In the genomic region with DNA sequence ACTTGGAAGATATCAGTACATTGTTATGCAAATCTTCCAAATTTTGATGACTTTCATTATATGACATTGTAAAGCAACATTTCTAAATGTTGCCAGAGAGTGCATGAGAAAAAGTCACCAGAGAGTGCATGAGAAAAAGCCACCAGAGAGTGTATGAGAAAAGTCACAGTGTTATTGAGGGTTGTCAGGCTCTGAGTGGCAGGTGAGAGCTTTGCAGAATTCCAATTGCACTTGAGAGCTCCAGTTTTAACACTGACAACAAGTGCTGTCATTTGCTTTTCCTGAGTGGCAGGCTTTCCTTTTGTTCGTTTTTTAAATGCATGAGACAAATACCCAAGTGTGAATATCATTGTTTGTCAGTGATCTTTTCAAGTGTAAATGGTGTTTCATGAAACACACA, we compare ENCODE assay signal across 30 mouse cellular contexts. TPM values are rescaled to one million over a fixed set of nuclear protein-coding genes. Genes with fewer than 3 reads are reported as not detected.
"Had no signal": no experiment of that assay in that cellular context is flagged by ENCODE, and none has a peak within 500 bp of the region (broad histone marks: within the 10 kb centered on the region; RNA-seq: fewer than 3 reads in every experiment).

No protein-coding gene starts in this region.

- H3K4me1 ChIP-seq: intestine, embryonic 15.5 days; limb, embryonic 12.5 days; liver, embryonic 13.5 days; liver, embryonic 15.5 days had no signal

- H3K9me3 ChIP-seq: heart, embryonic 10.5 days; heart, embryonic 12.5 days; hindbrain, embryonic 10.5 days; hindbrain, embryonic 12.5 days; intestine, embryonic 15.5 days; kidney, embryonic 15.5 days; limb, embryonic 10.5 days; limb, embryonic 12.5 days; liver, embryonic 13.5 days; liver, embryonic 15.5 days had no signal

- H3K27ac ChIP-seq: heart, embryonic 10.5 days; hindbrain, embryonic 10.5 days; hindbrain, embryonic 12.5 days; hindbrain, embryonic 14.5 days; intestine, embryonic 15.5 days; kidney, embryonic 15.5 days; kidney, postnatal 0 days; left cerebral cortex, adult 2 months; limb, embryonic 10.5 days; limb, embryonic 12.5 days; liver, embryonic 13.5 days; liver, embryonic 15.5 days had no signal

- ATAC-seq: hindbrain, embryonic 16.5 days; inflammation-experienced regulatory T-cells, adult 6 months; intestine, embryonic 15.5 days; liver, postnatal 0 days had no signal

- H3K4me2 ChIP-seq: heart, embryonic 12.5 days; hindbrain, embryonic 12.5 days; hindbrain, embryonic 14.5 days; intestine, embryonic 15.5 days; kidney, embryonic 15.5 days; limb, embryonic 12.5 days; liver, embryonic 11.5 days; liver, embryonic 13.5 days; liver, embryonic 15.5 days had no signal

- DNase-seq: gastrocnemius, postnatal 10 days; gastrocnemius, postnatal 25 days; heart, adult 18-20 months; heart, postnatal 4 days; kidney, adult 11 months; kidney, adult 2 months; kidney, adult 9 months; kidney, postnatal 14 days; kidney, postnatal 36 days; layer of hippocampus, adult 9-11 months; liver; liver, embryonic 13.5 days; liver, postnatal 0 days; lung, adult 2 months had no signal

- H3K27me3 ChIP-seq: hindbrain, embryonic 12.5 days; intestine, embryonic 15.5 days; kidney, embryonic 15.5 days; limb, embryonic 12.5 days; liver, embryonic 13.5 days; liver, embryonic 15.5 days had no signal

- H3K4me3 ChIP-seq: heart, embryonic 10.5 days; heart, embryonic 12.5 days; hindbrain, embryonic 10.5 days; hindbrain, embryonic 12.5 days; intestine, embryonic 15.5 days; kidney, embryonic 15.5 days; left cerebral cortex, adult 2 months; limb, embryonic 10.5 days; limb, embryonic 12.5 days; liver, embryonic 13.5 days; liver, embryonic 15.5 days had no signal

- H3K36me3 ChIP-seq: heart, embryonic 10.5 days; heart, embryonic 12.5 days; hindbrain, embryonic 10.5 days; hindbrain, embryonic 12.5 days; intestine, embryonic 15.5 days; kidney, embryonic 15.5 days; limb, embryonic 10.5 days; limb, embryonic 12.5 days; liver, embryonic 13.5 days; liver, embryonic 15.5 days had no signal

- H3K9ac ChIP-seq: heart, embryonic 12.5 days; hindbrain, embryonic 12.5 days; hindbrain, embryonic 14.5 days; intestine, embryonic 15.5 days; kidney, embryonic 15.5 days; limb, embryonic 12.5 days; liver, embryonic 13.5 days; liver, embryonic 15.5 days; liver, postnatal 0 days had no signal

RNA-seq across cellular contexts. Expression of gene Scn3a, which starts 25.6 kb away (rescaled TPM):
- total RNA-seq: granulocyte monocyte progenitor cell, adult 5-6 weeks had no signal
- polyA plus RNA-seq: inflammation-experienced regulatory T-cells, adult 6 months had no signal
